Mouse (Mus musculus) hindbrain, postnatal 0 days (tissue): ENCODE results near the gene Adam12. TPM values are rescaled to one million over a fixed set of nuclear protein-coding genes. Genes with fewer than 3 reads are reported as not detected.

Source experiments
- ATAC-seq: fragments of 200-750 bp; cut with Nextera tagmentation; 2 replicates; pipeline ENCODE4 v1.8.0; 2017; ENCODE audit warnings: mild to moderate bottlenecking, moderate TSS enrichment, moderate library complexity
- DNase-seq: peaks from one replicate; pipeline ENCODE4 v3.0.0-alpha.2; 2015; ENCODE audit warnings: low spot score
- H3K27ac ChIP-seq: fragments of 300-500 bp; sonication (generic); 2 replicates; pipeline ENCODE4 v1.5.1; 2014; ENCODE audit warnings: mild to moderate bottlenecking
- H3K27me3 ChIP-seq: fragments of 300-500 bp; sonication (generic); 2 replicates; pipeline ENCODE4 v1.6.1; 2014; ENCODE audit warnings: low read length, mixed read lengths; ENCODE audit not compliant: insufficient read depth
- H3K36me3 ChIP-seq: fragments of 300-500 bp; sonication (generic); 2 replicates; pipeline ENCODE4 v1.6.1; 2014; ENCODE audit warnings: low read length, mixed read lengths; ENCODE audit not compliant: insufficient read depth
- H3K4me1 ChIP-seq: fragments of 300-500 bp; sonication (generic); 2 replicates; pipeline ENCODE4 v1.6.1; 2014; ENCODE audit warnings: antibody characterized with exemption, low read length, mixed read lengths; ENCODE audit not compliant: insufficient read depth
- H3K4me2 ChIP-seq: fragments of 300-500 bp; sonication (generic); 2 replicates; pipeline ENCODE4 v1.6.1; 2014; ENCODE audit warnings: low read depth, mild to moderate bottlenecking, low read length, moderate library complexity, mixed read lengths
- H3K4me3 ChIP-seq: fragments of 300-500 bp; sonication (generic); 2 replicates; pipeline ENCODE4 v1.5.1; 2014; ENCODE audit warnings: low read length
- H3K9ac ChIP-seq: fragments of 300-500 bp; sonication (generic); replicated peaks from 2 replicates; pipeline ENCODE4 v1.6.1; 2014; ENCODE audit warnings: mild to moderate bottlenecking, low read length, moderate library complexity, mixed read lengths
- H3K9me3 ChIP-seq: fragments of 300-500 bp; sonication (generic); 2 replicates; pipeline ENCODE4 v1.6.1; 2016; ENCODE audit warnings: low read length, mixed read lengths
- CTCF ChIP-seq: IDR thresholded peaks from 2 replicates; pipeline ENCODE4 v1.5.1; 2016; ENCODE audit warnings: antibody characterized with exemption, control low read depth, low read depth
- WGBS: fragments of 180-500 bp; shearing (Covaris S2); extraction: QIAGEN DNeasy Blood & Tissue Kit; methylation state at CpG from one replicate; pipeline ENCODE4 v1.1.7; 2014; 5-methylcytosine and 5-hydroxymethylcytosine counted together
- polyA plus RNA-seq: library from polyadenylated mRNA; unstranded; fragments of >200 nt; fragmentation: Nextera tagmentation; extraction: Ambion mirVana; gene quantifications from 2 replicates; pipeline ENCODE4 v1.2.1, GENCODE M21; 2015
- total RNA-seq: library from RNA; depleted of rRNA; stranded (reverse); fragments of >200 nt; gene quantifications from 2 replicates; pipeline ENCODE4 v1.2.3, GENCODE M21; 2014

Gene Adam12
- total and polyA plus RNA-seq, 2 experiments from 2014 or later, result 4.0 to 12.3 TPM

DNA sequence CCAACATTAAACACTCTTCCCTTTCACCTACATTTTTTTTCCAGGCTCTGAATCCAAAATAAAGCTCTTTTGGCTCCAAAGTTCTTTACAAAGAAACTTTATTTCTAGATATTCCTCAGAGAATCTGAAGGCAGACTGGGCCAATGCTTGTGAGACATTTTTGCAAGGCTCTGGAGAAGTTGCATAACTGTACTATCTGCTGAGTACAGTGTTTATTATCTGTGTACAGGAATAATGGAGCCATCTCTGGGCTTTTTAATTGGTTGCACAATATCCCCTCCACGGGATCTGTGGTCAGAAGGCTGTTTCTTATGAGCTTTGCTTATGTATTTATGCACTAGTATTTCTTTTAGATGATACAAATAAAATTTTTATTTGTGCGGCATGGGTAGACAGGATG is 54.9 kb downstream of the Adam12 start:
- ATAC-seq (no peak), DNase-seq (no peak)
- Histone ChIP-seq H3K36me3 (no peaks in the 10 kb centered on the region), H3K4me1 (0 out of 2 replicates have a peak, but pooled peaks cover 9% of the 10 kb centered on the region), H3K27ac (no peak overlapping the region), H3K27me3 (no peaks in the 10 kb centered on the region), H3K9ac (no peak overlapping the region), H3K4me3 (no peak overlapping the region), H3K9me3 (no peaks in the 10 kb centered on the region), H3K4me2 (no peak overlapping the region)
- TF ChIP-seq CTCF, result no peak
- 74% methylated on average over 2 of the region's 2 CpGs for WGBS

DNA sequence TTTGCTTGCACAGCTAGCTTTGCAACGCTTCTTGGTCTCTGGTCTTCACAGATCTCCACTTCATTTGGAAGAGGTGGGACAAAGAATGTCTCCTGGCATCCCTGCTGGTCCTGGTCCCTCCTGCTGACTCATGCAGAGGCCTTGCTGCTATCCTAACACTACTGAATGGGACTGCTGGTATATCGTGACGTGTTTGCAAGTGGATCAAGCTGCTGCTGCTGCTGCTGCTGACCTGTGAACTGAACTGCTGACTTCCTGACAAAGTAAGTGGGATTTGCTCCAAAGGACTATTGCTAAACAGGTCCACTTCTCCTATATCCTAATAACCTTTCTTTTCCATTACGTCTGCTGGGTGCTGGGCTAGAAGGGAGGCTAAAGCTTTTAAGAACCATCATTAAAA is 56.7 kb downstream of the Adam12 start:
- ATAC-seq (no peak), DNase-seq (no peak)
- no peaks in the 10 kb centered on the region for H3K27me3 ChIP-seq
- WGBS, result 84% methylated on average over 4 of the region's 4 CpGs
- H3K27ac ChIP-seq, result no peak overlapping the region
- no peaks in the 10 kb centered on the region for H3K4me1 ChIP-seq
- no peak overlapping the region for H3K9ac ChIP-seq
- H3K4me2 ChIP-seq, result no peak overlapping the region
- no peaks in the 10 kb centered on the region for H3K36me3 ChIP-seq
- no peak for TF ChIP-seq CTCF
- H3K4me3 ChIP-seq, result no peak overlapping the region
- no peaks in the 10 kb centered on the region for H3K9me3 ChIP-seq

DNA sequence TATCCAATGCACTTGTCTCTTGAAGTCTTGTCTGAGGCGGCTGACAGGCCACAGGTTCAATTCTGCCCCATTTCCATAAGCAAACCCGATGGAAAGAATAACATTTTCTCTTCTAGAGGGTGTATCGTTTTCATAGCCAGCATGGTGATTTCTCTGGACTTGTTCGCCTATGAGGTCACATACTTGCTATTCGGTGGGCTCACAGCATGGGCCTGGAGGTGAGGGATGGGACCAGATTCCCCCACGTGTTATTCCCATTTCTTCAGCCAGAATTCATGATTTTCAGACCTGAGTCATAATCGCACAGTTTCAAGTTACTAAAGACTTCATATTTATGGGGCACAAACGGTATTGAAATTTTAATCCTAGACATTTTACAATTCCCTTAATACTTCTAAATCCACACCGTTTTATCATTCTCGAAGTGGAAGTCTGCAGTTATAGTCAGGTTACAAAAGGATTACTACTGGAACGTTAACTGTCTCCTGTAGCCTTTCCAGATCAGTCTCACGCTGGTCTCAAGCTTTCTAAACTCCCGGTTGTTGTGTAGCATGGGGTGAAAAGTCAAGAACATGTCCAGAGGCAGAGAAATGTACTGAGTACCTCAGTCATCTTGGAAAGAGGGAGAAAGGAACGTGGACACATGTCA is 58.4 kb downstream of the Adam12 start:
- no peak for TF ChIP-seq CTCF

DNA sequence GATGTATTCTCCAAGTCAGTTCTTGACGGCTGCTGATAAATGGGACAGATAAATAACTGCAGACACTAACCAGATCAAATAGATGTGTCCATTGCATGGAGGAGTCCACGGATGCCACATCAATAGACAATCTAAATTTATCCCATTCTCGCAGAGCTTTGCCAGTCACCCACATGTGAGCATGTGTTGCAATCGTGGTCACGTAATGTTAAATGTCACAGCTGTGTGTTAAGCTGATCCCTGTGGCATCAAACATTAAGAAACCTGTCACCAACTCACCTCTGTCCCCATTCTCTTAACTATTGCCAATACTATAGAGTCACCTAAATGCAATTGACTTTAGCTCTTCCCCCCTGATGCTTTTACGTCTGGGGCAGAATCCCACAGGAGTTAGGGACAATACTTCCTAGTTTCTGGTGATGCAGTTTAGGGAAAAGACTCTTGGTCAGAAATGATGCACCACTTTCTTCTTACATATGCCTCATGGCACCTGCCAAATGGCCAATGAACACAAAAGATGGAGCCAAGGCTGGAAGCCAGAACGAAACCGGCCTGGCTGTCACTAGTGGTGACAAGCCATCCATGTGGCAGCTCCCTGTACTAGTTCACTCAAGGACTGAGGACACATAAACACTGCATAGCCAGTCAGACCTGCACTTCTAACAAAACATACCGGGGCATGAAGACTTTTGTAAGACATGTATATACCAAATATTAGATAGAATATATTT is 61.6 kb downstream of the Adam12 start:
- WGBS, result 77% methylated on average over 9 of the region's 9 CpGs
- Histone ChIP-seq H3K4me1 (no peaks in the 10 kb centered on the region), H3K27ac (no peak overlapping the region), H3K9ac (no peak overlapping the region), H3K4me2 (no peak overlapping the region), H3K4me3 (no peak overlapping the region), H3K27me3 (no peaks in the 10 kb centered on the region), H3K36me3 (no peaks in the 10 kb centered on the region), H3K9me3 (no peaks in the 10 kb centered on the region)
- DNase-seq, result no peak
- no peak for ATAC-seq
- no peak for TF ChIP-seq CTCF

More for the DNA sequence above, 58.4 kb downstream of the Adam12 start:
- ATAC-seq (no peak), DNase-seq (no peak)
- Histone ChIP-seq H3K36me3 (no peaks in the 10 kb centered on the region), H3K4me2 (no peak overlapping the region), H3K9me3 (no peaks in the 10 kb centered on the region), H3K27me3 (no peaks in the 10 kb centered on the region), H3K4me3 (no peak overlapping the region), H3K9ac (no peak overlapping the region), H3K27ac (no peak overlapping the region), H3K4me1 (no peaks in the 10 kb centered on the region)
- WGBS, result 82% methylated on average over 14 of the region's 14 CpGs

DNA sequence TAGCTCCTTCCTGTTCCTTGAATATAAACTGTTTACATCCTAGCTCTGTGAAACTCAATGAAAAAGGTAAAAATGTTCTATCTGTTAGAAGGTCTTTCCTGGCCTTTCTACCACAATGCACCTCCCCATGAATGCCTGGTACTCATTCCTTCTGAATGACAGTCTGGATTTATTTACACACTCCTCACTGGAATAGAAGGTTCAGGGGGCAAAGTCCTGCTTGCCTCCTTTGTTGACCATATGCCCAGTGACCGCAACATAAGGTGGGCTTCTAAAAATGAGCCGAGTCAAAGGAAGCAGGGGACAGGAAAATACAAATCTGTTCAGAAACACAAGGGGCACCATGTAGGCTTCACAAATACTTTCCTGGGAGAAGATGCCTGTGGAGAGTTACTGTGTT is 62.2 kb downstream of the Adam12 start:
- no peak overlapping the region for H3K27ac ChIP-seq
- H3K9ac ChIP-seq, result no peak overlapping the region
- no peak overlapping the region for H3K4me2 ChIP-seq
- DNase-seq (no peak), ATAC-seq (no peak)
- H3K36me3 ChIP-seq, result no peaks in the 10 kb centered on the region
- 85% methylated on average over 2 of the region's 2 CpGs for WGBS
- H3K27me3 ChIP-seq, result no peaks in the 10 kb centered on the region
- no peaks in the 10 kb centered on the region for H3K9me3 ChIP-seq
- no peak for TF ChIP-seq CTCF
- H3K4me1 ChIP-seq, result no peaks in the 10 kb centered on the region
- H3K4me3 ChIP-seq, result no peak overlapping the region

DNA sequence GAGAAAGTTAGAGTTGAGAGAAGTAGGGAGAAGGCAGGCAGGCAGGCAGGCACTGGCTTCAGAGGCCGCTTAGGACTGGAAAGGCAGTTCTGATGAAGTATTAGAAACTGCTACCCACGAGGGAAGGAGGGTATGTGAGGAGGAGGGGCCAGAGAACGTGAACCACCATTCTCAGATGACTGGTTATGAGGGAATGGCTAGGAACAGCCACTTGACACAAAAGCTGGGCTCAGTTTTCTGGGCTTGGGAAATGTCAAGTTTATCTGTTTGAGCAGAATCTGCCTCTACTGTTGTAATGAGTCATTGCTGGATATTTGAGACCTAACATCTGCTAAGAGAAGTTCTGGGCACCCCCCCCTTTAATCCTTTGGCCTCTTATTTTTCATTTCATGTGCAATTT is 64.4 kb downstream of the Adam12 start:
- Histone ChIP-seq H3K9ac (no peak overlapping the region), H3K36me3 (no peaks in the 10 kb centered on the region), H3K4me1 (no peaks in the 10 kb centered on the region), H3K4me2 (no peak overlapping the region), H3K9me3 (no peaks in the 10 kb centered on the region), H3K27me3 (no peaks in the 10 kb centered on the region), H3K27ac (no peak overlapping the region), H3K4me3 (no peak overlapping the region)
- DNase-seq (no peak), ATAC-seq (no peak)
- TF ChIP-seq CTCF, result no peak
- WGBS, result 66% methylated on average over 3 of the region's 3 CpGs

DNA sequence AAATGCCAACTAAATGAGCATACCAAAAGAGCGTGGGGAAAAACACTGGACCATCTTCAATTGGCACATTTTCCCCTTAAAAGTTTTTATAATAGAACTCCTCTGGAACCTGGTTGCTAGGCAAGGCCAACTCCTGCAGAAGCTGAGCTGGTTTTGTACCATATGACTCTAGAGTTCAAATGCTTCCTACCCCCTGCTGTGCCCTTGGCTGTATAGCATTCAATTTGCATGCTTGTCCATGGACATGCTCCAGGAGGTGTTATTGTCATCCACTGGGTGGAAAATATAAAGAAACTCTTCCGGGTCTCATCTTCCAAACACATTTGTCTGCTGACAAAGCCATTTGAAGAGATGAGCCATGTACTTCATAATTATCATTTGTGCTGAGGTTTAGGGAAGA is 68.2 kb downstream of the Adam12 start:
- TF ChIP-seq CTCF, result no peak
- DNase-seq (peak; percentile 47), ATAC-seq (no peak)
- Histone ChIP-seq H3K9me3 (no peaks in the 10 kb centered on the region), H3K27ac (no peak overlapping the region), H3K9ac (no peak overlapping the region), H3K4me3 (no peak overlapping the region), H3K4me1 (no peaks in the 10 kb centered on the region), H3K36me3 (no peaks in the 10 kb centered on the region), H3K4me2 (no peak overlapping the region), H3K27me3 (no peaks in the 10 kb centered on the region)
- WGBS, result 34% methylated on average over 2 of the region's 2 CpGs
